Mouse (Mus musculus) gastrocnemius, postnatal 14 days (tissue): ENCODE measurements around the gene Bpifb1. TPM values are rescaled to one million over a fixed set of nuclear protein-coding genes. Genes with fewer than 3 reads are reported as not detected.
"Not testable (repeated sequence)": the region's sequence is repeated elsewhere in the genome, so short reads cannot be mapped to it uniquely, and the experiment has no call there.

ENCODE experiments used
- DNase-seq: peaks from one replicate; pipeline ENCODE4 v3.0.0; 2021; ENCODE audit warnings: mixed read lengths
- intact Hi-C: fragments of 180-260 bp; cut with DNase I; formaldehyde crosslinking; loops from one replicate; pipeline ENCODE4 v1.15.1; 2025; ENCODE audit warnings: low total_unique reads
- long read RNA-seq, 2 experiments: library from polyadenylated mRNA; stranded (forward); transcript quantifications; one replicate each; pipeline ENCODE4 v2.0.0; 2021
- total RNA-seq, 2 experiments: library from RNA; stranded (reverse); gene quantifications; 2 replicates each; pipeline ENCODE4 v1.2.3; 2021

The Bpifb1 gene
- not detected for total RNA-seq
- long read RNA-seq, experiment 1, result 0 reads
- long read RNA-seq, experiment 2, result 0 reads

GRCm38 (mm10) chr2:154190546-154191258, at the start of gene Bpifb1:
Gene Bpifb1, plus strand, starts transcription at chr2:154190818.
- intact Hi-C loops, result no loop called here
- no peak for DNase-seq

- no peak for DNase-seq
- intact Hi-C loops, result no loop called here
Observed at GRCm38 (mm10) chr2:154142580-154142979, 48.0 kb upstream of the Bpifb1 start, which contains the start of gene Bpifa1. Gene Bpifa1, plus strand, starts transcription at chr2:154142880.

DNA sequence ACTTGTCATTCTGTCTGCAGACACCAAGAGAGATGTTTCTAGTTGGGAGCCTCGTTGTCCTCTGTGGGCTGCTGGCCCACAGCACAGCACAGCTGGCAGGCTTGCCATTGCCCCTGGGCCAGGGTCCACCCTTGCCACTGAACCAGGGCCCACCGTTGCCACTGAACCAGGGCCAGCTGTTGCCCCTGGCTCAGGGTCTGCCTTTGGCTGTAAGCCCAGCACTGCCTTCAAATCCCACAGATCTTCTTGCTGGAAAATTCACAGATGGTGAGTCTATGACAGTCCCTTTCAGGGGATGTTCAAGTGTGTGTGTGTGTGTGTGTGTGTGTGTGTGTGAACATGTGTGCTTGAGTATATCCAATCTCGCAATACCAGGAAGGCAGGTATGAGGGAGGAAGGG, 46.9 kb upstream of the Bpifb1 start:
- intact Hi-C loops, result no loop called here
- DNase-seq, result no peak

DNA sequence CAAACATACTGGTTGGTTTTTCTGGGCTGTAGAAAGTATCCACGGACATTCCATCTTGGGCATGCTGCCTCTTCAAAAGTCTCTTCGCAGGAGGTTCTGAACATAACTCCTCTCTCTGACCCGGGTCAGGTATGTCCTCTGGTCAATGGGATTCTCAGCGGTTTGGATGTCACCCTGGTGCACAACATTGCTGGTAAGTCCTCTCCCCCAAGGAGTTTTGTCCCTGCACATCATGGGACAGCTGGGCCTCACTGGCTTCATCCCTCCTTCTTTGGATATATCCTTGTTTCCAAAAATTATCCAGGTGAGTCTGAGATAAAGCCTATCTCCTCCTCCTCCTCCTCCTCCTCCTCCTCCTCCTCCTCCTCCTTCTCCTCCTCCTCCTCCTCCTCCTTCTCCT, 43.1 kb upstream of the Bpifb1 start:
- DNase-seq, result no peak
- intact Hi-C loops, result no loop called here

GRCm38 (mm10) chr2:154158433-154158832, 32.2 kb upstream of the Bpifb1 start:
- intact Hi-C loops, result no loop called here

DNA sequence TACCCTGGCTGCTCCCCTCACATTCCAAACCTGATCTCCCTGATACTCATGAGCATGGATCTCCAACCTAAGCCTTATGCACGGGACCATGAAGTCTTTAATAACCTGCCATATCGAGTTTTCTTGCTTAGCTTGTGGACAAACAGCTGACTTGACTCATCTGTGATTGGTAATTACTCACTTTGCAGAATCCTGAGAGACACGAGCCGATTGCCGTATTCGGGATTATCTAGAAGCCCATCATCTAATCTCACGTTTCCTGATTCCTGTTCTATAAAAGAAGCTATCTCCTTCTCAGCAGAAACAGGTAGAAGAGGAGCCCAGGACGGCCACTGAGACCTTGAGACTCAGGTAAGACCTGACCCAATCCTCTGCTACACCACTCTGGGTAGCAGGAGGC, 28.3 kb upstream of the Bpifb1 start, which contains the start of gene Bpifa5:
Gene Bpifa5, plus strand, starts transcription at position 301 of the 400 bp plus-strand sequence.
- intact Hi-C loops, result no loop called here
- DNase-seq, result no peak

More at GRCm38 (mm10) chr2:154158433-154158832, 32.2 kb upstream of the Bpifb1 start:
- peak; percentile 41 for DNase-seq

GRCm38 (mm10) chr2:154163306-154163705, 27.3 kb upstream of the Bpifb1 start:
- intact Hi-C loops, result no loop called here
- no peak for DNase-seq

DNA sequence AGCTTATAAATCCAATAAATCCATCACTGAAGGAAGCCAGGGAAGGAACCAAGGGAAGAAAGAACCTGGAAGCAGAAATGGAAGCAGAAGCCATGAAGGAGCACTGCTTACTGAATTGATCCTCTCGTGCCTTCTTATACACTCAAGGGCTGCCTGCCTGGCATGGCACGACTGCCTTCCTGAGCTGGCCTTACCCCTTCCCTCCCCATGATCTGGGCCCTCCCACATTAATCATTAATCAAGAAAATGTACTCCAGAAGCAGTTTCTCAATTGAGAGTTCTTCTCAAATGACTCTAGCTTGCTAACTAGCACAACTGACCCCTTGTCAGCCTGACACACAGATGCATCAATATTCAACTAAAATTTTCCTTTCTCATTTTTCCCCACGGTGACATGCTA, 21.4 kb upstream of the Bpifb1 start:
- no peak for DNase-seq
- intact Hi-C loops, result no loop called here

- no peak for DNase-seq
- intact Hi-C loops, result no loop called here
Observed at GRCm38 (mm10) chr2:154171621-154172020, 19.0 kb upstream of the Bpifb1 start.

GRCm38 (mm10) chr2:154173313-154173712, 17.3 kb upstream of the Bpifb1 start:
- intact Hi-C loops, result no loop called here
- DNase-seq, result no peak

DNA sequence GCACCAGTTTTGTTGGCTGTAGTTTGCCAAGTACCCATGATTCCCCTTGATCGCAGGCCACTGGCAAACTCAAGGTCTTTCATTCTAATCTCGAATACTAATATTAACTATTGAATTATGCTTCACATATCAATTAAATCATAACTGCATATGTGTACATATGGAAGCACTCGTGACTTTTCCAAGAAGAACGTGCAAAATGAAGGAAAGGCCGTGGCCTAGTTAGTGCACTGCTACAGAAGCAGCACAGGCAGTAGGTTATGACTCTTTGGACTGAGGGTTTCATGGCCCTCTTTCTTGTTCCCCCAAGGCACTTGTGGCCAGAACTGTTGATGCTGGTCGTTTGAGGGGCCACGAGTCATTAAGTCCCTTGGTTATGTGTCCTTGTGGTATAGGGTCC, 8.7 kb upstream of the Bpifb1 start:
- intact Hi-C loops, DNase-seq: not testable (repeated sequence)

- intact Hi-C loops, DNase-seq: not testable (repeated sequence)
Observed at GRCm38 (mm10) chr2:154183061-154183460, 7.6 kb upstream of the Bpifb1 start.

DNA sequence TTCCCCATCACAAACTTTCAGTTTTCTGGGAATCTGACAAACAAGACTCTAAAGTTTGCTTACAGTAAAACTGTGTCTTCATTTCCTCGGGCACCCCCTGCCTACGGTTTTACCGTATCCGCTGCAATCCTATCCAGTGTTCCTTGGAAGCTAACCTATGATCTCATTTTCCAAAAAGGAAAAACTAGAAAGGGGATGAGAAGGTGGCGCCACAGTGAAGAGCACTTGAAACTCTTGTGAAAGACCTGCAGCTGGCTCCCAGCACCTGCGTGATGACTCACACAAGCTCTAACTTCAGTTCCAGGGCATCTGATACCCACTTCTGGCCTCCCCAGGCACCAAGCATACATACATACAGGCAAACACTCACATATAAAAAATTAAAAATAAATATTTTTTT, 5.3 kb upstream of the Bpifb1 start:
- no peak for DNase-seq
- intact Hi-C loops, result no loop called here

GRCm38 (mm10) chr2:154185748-154186147, 4.9 kb upstream of the Bpifb1 start:
- DNase-seq, result no peak
- intact Hi-C loops, result no loop called here

DNA sequence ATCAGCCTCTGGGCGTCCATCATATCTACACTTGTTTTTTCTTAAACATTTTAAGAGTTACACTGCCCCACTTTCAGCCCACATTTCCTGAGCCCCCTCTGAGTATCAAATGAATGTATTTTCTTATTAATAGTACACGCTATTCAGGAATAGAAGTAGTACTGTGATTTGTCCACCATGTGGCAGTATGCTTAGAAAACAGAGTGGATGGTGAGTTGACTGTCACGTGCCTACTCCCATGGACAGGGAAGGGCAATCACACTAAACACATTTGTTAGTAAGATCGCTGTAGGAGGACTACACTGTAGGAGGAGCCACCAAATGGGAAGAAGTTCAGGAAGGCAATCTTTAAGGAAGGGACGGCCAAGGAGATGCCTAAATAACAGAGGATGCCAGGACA, 3.1 kb upstream of the Bpifb1 start:
- intact Hi-C loops, result no loop called here
- no peak for DNase-seq

DNA sequence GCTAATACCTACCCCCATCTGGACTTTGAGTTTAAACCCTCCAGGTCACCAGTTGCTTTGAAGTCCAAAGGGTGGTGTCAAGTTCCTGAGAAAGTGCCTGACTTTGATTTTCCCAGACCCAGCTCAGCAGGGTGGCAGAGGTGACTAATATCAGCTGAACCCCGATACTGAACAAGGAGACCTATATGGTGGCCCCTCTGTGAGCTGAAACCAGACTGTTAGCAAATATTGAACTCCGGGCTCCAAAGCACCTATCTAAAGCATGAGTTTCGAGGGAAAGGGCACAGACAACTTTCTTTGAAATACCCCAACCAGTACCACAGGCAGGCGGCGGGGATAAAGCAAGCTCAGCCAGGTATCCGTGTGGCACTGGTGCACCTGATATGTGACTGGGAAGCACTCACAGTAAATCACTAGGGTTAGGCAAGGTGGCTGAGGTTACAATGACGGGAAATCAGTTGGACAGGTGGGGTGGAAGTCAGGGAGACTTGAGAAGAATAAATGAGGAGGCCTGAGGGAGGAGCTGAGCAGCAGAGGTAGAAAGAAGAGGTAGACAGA, 662 bp upstream of the Bpifb1 start:
- DNase-seq, result no peak
- intact Hi-C loops, result no loop called here

GRCm38 (mm10) chr2:154192141-154192540, 1.5 kb downstream of the Bpifb1 start:
- DNase-seq, result no peak
- intact Hi-C loops, result no loop called here

DNA sequence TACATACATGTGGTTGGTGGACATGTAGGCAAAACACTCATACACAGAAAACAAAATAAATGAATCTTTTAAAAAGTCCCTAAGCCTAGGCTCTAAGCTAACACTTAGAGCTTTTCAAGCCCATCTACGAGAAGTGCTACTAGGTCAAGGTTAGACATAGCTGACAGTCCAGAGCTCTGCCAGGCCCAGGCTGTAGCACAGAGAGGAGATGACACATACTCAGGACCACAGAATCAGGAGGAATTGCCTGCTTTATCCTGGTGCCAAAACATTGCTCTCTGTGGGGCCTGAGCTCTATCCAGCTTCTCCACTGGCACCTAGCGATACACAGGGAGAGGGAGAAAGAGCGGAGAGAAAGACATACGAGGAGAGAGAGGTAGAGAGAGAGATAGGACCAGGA, 2.5 kb downstream of the Bpifb1 start:
- DNase-seq, result no peak
- intact Hi-C loops, result no loop called here

DNA sequence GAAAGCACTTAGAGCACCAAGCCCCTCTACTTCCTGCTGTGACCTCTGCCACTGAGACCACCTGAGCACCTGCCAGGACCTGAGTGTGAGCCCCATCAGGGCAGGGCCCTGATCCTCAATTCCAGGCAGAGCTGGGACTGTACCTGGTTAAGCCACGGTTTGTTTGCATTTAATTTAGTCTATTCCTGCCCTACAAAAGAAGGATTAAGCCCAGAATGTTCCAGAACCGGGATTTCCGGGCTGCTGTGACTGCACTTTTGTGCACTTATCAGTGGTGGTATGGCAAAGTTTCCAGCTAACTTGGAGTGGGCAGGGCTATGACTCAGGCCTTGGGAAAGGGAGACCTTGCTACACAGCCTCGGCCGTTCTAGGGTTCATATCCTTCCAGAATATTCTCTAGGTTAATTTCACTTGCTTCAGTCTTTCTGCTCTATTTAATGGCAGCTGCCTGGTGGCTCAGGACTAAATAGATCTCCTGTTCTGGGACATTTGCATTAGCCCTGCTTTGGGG, 3.4 kb downstream of the Bpifb1 start:
- intact Hi-C loops, result no loop called here
- no peak for DNase-seq

DNA sequence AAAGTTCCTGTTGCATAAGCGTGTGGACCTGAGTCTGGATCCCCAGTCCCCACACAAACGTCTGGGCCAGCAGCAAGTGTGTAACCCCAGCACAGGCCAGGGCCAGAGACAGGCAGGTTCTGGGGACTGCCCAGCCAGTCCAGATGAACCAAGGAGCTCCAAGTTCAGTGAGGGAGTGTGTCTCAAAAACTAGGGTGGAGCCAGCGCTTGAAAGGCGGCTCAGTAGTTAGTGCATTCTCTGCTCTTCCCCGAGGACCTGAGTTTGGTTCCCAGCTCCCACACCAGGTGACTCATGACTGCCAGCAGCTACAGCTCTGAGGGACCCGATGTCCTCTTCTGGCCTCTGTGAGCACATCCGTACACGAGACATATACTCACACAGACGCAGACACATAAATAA, 6.4 kb downstream of the Bpifb1 start:
- intact Hi-C loops, result no loop called here
- DNase-seq, result peak; percentile 1

GRCm38 (mm10) chr2:154204630-154205029, 14.0 kb downstream of the Bpifb1 start:
- intact Hi-C loops, result no loop called here
- DNase-seq, result no peak
